Mouse (Mus musculus) testis, adult 2 months (tissue): Measurements from ENCODE around the gene Nt5c2. TPM values are rescaled to one million over a fixed set of nuclear protein-coding genes. Genes with fewer than 3 reads are reported as not detected.

Experiments
- H3K27ac ChIP-seq: fragments of 200-500 bp; 2 replicates; pipeline ENCODE4 v1.5.1; 2012; ENCODE audit warnings: low read depth, low read length; ENCODE audit not compliant: control insufficient read depth, insufficient read depth
- H3K27me3 ChIP-seq: fragments of 200-500 bp; 2 replicates; pipeline ENCODE4 v1.6.1; 2012; ENCODE audit warnings: mild to moderate bottlenecking, low read length, moderate library complexity; ENCODE audit not compliant: control insufficient read depth, insufficient read depth
- H3K36me3 ChIP-seq: fragments of 200-500 bp; 2 replicates; pipeline ENCODE4 v1.6.1; 2012; ENCODE audit warnings: mild to moderate bottlenecking, low read length; ENCODE audit not compliant: control insufficient read depth, insufficient read depth
- H3K4me1 ChIP-seq: fragments of 200-500 bp; 2 replicates; pipeline ENCODE4 v1.6.1; 2012; ENCODE audit warnings: low read length; ENCODE audit not compliant: control insufficient read depth, insufficient read depth
- H3K4me3 ChIP-seq: fragments of 200-500 bp; 2 replicates; pipeline ENCODE4 v1.5.1; 2012; ENCODE audit warnings: low read depth, mild to moderate bottlenecking, low read length, moderate library complexity, mixed read lengths; ENCODE audit not compliant: control insufficient read depth
- CTCF ChIP-seq: fragments of 200-500 bp; IDR thresholded peaks from 2 replicates; pipeline ENCODE4 v1.5.1; 2012; ENCODE audit warnings: low read depth, mild to moderate bottlenecking, inconsistent platforms, low read length, moderate library complexity; ENCODE audit not compliant: control insufficient read depth, insufficient read depth, insufficient replicate concordance
- POLR2A ChIP-seq: fragments of 200-500 bp; IDR thresholded peaks from 2 replicates; pipeline ENCODE4 v1.6.1; 2012; ENCODE audit warnings: low read depth, mild to moderate bottlenecking, inconsistent platforms, low read length, moderate library complexity; ENCODE audit not compliant: control insufficient read depth
- polyA plus RNA-seq: library from polyadenylated mRNA; depleted of rRNA; stranded (reverse); fragments of >200 nt; gene quantifications from 2 replicates; pipeline ENCODE4 v1.2.3, GENCODE M21; 2012

The Nt5c2 gene
- polyA plus RNA-seq, 1 experiment: 38.6 TPM

DNA sequence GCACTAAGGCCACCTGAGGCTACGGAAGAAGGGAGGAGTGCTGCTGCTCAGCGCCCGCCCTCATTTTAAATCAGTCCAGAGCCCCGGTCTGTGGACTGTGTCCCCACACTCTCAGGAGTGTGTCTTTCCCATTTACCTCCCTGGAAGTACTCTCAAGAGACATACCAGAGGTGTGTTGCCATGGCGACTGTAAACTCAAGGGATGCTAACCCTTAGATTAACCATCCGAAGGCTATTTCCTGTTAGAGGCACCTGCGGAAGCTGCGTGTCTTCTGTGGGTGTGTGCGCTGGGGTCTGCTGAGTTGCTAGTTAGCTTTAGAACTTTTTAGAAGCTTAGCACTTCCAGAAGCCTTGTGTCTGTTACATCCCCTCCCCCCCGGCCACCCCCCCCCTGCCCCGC lies 145.9 kb downstream of the Nt5c2 start:
- TF ChIP-seq POLR2A (no peak), CTCF (no peak)
- Histone ChIP-seq H3K27me3 (no peaks in the 10 kb centered on the region), H3K27ac (no peak overlapping the region), H3K4me1 (peaks cover 2% of the 10 kb centered on the region), H3K36me3 (no peaks in the 10 kb centered on the region), H3K4me3 (no peak overlapping the region)

DNA sequence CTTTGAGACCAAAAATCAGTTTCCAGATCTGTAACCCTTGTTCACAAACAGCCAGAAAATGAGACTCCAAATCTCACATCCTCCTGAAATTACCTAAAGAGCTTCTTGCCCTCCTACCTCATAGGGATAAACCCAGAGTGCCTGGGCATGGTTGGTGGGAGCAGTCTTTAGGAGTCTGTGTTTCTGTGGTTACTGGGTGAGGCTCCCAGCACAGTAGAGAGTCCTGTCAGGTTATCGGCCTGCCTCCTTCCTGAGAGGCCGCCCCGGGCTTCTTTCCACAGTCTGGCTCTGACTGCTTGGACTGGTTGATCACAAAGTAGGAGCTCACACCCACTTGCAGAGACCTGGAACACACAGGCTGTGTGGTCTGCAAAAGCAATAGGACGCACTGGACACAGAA lies 149.6 kb downstream of the Nt5c2 start:
- H3K36me3 ChIP-seq: no peaks in the 10 kb centered on the region
- TF ChIP-seq POLR2A (no peak), CTCF (no peak)
- no peak overlapping the region for H3K27ac ChIP-seq
- peaks cover 2% of the 10 kb centered on the region for H3K4me1 ChIP-seq
- H3K4me3 ChIP-seq: no peak overlapping the region
- H3K27me3 ChIP-seq: no peaks in the 10 kb centered on the region

DNA sequence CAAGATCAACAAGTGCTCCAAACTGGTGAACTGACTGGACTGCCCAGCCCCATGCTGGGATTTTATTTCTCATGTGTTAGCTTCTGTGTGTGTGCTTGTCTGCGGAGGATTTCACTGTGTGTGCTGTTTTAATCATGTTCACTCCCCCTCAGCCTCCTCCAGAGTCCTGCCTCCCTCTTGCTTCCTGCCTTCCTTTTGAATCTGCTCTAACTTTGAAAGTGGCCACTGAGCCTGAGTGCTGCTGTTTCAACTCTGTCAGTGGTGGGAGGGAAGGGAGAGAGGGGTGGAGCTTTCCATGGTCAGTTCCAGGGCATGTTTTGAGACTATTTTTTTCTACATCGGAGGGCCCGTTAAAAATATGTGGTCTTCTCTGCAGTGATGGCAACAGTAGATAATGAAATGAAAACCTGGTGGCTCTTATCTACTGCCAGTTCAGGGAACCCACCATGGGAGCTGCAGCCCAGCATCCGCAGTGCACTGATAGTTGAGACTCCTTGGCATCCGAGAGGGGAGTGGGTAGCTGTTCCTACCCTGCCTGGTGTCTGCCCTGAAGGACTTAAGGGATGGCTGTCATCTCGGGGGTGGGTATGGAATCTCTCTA lies 150.1 kb downstream of the Nt5c2 start:
- Histone ChIP-seq H3K36me3 (no peaks in the 10 kb centered on the region), H3K4me1 (peaks cover 2% of the 10 kb centered on the region), H3K27me3 (no peaks in the 10 kb centered on the region), H3K4me3 (no peak overlapping the region), H3K27ac (no peak overlapping the region)
- TF ChIP-seq CTCF (no peak), POLR2A (no peak)

DNA sequence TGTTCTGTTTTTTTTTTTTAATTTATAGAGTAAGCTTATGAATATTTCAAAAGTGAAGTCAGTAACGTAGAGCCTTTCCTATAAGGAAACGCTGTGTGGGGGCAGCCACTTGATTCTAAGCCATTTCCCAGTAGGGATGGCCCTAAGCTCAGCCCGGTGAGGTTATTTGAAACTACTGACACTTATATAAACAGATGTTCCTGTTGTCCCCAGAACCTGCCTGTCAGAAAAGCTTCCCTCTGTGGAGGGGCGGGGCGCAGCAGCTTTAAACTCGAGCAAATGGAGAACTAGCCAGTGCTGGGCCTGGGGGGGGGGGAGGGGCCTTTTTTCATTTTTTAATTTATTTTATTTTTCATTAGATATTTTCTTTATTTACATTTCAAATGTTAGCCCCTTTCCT lies 150.9 kb downstream of the Nt5c2 start:
- TF ChIP-seq POLR2A (no peak), CTCF (no peak)
- Histone ChIP-seq H3K36me3 (no peaks in the 10 kb centered on the region), H3K27ac (no peak overlapping the region), H3K4me3 (no peak overlapping the region), H3K4me1 (no peaks in the 10 kb centered on the region), H3K27me3 (no peaks in the 10 kb centered on the region)

DNA sequence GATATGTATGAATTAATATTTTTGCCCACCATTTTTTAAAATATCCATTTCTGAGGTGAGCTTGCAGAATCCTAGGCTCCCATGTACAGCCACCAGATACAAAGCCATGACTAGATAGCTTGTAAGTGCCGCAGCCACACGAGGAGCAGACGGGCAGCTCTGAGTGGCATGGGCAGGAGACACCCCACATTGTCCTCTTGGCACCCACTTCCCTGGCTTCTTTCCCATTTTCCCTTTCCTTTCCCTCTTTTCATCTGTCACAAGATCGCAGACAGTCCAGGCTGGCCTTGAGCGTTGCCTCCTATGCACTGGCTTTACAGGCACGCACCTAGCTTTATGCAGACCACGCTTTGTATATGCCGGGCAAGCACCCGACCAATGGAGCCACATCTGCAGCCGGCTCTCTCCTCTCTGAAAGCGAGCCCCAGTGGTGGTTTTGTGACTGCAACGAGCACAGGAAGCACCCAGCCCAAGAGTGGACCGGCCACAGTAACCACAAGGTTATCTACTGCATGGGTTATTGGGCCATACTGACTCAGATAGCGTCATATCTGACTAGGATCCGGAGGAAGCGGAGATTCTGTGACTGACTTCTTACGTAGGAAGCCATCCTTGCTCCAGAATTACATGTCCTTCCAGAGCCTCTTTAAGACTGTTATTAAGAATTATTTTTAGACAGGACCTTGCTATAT lies 151.6 kb downstream of the Nt5c2 start:
- Histone ChIP-seq H3K36me3 (no peaks in the 10 kb centered on the region), H3K4me3 (no peak overlapping the region), H3K27me3 (no peaks in the 10 kb centered on the region), H3K27ac (no peak overlapping the region), H3K4me1 (no peaks in the 10 kb centered on the region)
- no peak for TF ChIP-seq CTCF
- TF ChIP-seq POLR2A: no peak

DNA sequence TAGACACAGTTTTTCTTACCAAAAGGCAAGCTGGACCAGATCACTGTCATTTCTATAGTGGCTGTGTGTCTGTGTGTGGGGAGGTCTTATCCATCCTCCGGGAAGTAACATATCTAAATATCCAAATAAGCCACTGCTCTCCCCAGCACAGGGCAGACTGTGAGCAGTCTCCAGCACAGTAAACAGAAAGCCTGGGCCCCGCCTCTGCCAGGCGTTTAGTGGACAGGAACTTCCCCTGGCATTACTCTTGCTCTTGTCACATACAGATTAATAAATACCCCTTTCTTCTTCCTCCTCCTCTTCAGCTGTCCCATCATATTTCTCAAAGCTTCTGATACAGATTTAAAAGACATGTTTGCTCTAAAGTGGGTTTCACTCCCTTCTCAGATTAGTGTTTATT lies 152.4 kb downstream of the Nt5c2 start:
- no peaks in the 10 kb centered on the region for H3K27me3 ChIP-seq
- no peak for TF ChIP-seq CTCF
- TF ChIP-seq POLR2A: no peak
- H3K4me1 ChIP-seq: no peaks in the 10 kb centered on the region
- no peaks in the 10 kb centered on the region for H3K36me3 ChIP-seq
- H3K4me3 ChIP-seq: no peak overlapping the region
- H3K27ac ChIP-seq: no peak overlapping the region

DNA sequence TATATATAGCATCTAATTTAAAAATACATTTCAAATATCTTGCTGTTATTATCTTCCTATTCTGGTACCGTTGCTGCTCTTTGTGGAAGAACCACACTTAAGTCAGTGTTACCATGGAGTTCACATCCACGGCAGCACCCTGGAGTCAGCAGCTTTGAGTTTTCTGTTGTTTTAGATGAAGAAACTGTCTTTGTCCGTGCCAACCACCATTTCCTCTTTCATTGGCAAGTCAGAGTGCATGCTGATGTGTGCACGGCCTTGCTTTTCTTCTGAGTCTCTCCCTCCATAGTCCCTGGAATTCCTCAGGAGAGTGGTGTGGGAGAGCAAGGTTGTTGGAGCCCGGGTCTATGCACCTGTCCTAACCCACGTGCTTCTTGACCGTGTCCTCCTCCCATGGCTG lies 156.8 kb downstream of the Nt5c2 start:
- Histone ChIP-seq H3K4me1 (no peaks in the 10 kb centered on the region), H3K27me3 (no peaks in the 10 kb centered on the region), H3K27ac (no peak overlapping the region), H3K4me3 (no peak overlapping the region), H3K36me3 (no peaks in the 10 kb centered on the region)
- TF ChIP-seq POLR2A: no peak
- TF ChIP-seq CTCF: no peak

DNA sequence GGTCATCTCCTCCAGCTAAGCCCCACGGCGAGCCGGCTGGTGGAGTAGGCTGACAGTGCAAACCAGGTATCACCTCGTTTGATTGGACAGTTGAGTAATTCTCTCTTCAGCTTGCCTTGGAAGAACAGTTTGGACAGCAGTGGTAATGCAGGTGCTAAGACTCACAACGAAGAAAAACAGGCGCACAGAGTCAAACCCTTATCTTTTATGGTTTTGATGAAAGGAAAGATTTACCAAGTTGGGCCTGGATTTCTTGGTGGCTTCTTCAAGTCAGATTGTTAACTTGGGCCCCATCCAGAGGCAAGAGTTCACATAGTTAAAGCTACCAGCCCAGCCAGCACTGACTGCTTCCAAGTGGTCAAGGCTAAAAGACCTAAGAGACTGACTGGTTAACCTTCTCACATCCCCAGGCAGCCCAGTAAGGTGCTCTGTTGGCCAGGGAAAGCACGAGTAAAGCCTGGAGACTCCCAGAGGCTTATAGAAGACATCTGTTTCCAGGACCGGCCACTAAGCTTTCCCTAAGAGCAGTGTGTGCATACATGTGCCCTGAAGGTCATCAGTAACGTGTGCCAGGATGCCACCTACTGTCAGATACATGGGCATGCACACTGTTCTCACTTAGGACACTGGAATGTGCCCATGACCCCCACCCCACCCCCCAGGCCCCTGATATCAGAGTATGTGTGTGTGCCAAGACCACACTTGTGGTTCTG lies 157.5 kb downstream of the Nt5c2 start:
- Histone ChIP-seq H3K27me3 (no peaks in the 10 kb centered on the region), H3K4me1 (no peaks in the 10 kb centered on the region), H3K36me3 (no peaks in the 10 kb centered on the region), H3K27ac (no peak overlapping the region), H3K4me3 (no peak overlapping the region)
- peak; percentile 26; the same call in 1 of the 2 replicates for TF ChIP-seq CTCF
- TF ChIP-seq POLR2A: no peak
